Mouse (Mus musculus) CD4-positive, CD25-positive, alpha-beta regulatory T cell, adult 4 months (primary cell): Measurements from ENCODE around the gene Dll1. TPM values are rescaled to one million over a fixed set of nuclear protein-coding genes. Genes with fewer than 3 reads are reported as not detected.

Source experiments
- ATAC-seq: one replicate; pipeline ENCODE4 v1.8.0; 2017
- polyA plus RNA-seq, 2 experiments: library from polyadenylated mRNA; unstranded; fragments of 100-300 nt; shearing (Covaris generic); gene quantifications; one replicate each; pipeline ENCODE4 v1.2.1; 2017

The Dll1 gene
- polyA plus RNA-seq, 2 experiments from 2014 or later: 0.81 TPM; not detected in 1

- ATAC-seq: no peak
These were observed 50.5 kb downstream of the Dll1 start for GRCm38 (mm10) chr17:15325976-15326842.

GRCm38 (mm10) chr17:15323191-15323834, 53.4 kb downstream of the Dll1 start:
- no peak for ATAC-seq

Other genes starting within 250 kb of the Dll1 start
- gene Fam120b, start 19.3 kb upstream of the Dll1 start, polyA plus RNA-seq: 10 to 100 TPM; 33.3 to 55.1 TPM
- 100 to 1,000 TPM; 317 to 371 TPM for gene Psmb1, start 122.9 kb upstream of the Dll1 start, polyA plus RNA-seq
- gene Tbp, start 123.0 kb upstream of the Dll1 start, polyA plus RNA-seq: 10 to 100 TPM; 49.0 to 56.6 TPM
- 10 to 100 TPM; 17.1 to 36.0 TPM for gene Pdcd2, start 150.4 kb upstream of the Dll1 start, polyA plus RNA-seq
- gene Prdm9, start 187.5 kb upstream of the Dll1 start, polyA plus RNA-seq: 10 to 100 TPM in 1 of 2 experiments, 1 to 10 TPM in 1; 5.7 to 10.6 TPM